Mouse (Mus musculus) heart, postnatal 0 days (tissue): Measurements from ENCODE around the gene Angptl2. TPM values are rescaled to one million over a fixed set of nuclear protein-coding genes. Genes with fewer than 3 reads are reported as not detected.
"Not testable (repeated sequence)": the region's sequence is repeated elsewhere in the genome, so short reads cannot be mapped to it uniquely, and the experiment has no call there.

Experiments
- ATAC-seq: fragments of 200-750 bp; cut with Nextera tagmentation; 2 replicates; pipeline ENCODE4 v1.8.0; 2017; ENCODE audit warnings: low read depth, moderate number of reproducible peaks, moderate library complexity; ENCODE audit not compliant: insufficient read depth
- DNase-seq: peaks from one replicate; pipeline ENCODE4 v3.0.0-alpha.2; 2016; ENCODE audit warnings: low spot score
- H3K27ac ChIP-seq: fragments of 300-500 bp; sonication (generic); 2 replicates; pipeline ENCODE4 v1.5.1; 2014; ENCODE audit warnings: low read depth, mild to moderate bottlenecking
- H3K27me3 ChIP-seq: fragments of 300-500 bp; sonication (generic); 2 replicates; pipeline ENCODE4 v1.6.1; 2014; ENCODE audit warnings: low read length, mixed read lengths; ENCODE audit not compliant: control insufficient read depth, insufficient read depth
- H3K36me3 ChIP-seq: fragments of 300-500 bp; sonication (generic); replicated peaks from 2 replicates; pipeline ENCODE4 v1.6.1; 2014; ENCODE audit warnings: low read length, mixed read lengths; ENCODE audit not compliant: control insufficient read depth, insufficient read depth
- H3K4me1 ChIP-seq: fragments of 300-500 bp; sonication (generic); 2 replicates; pipeline ENCODE4 v1.6.1; 2014; ENCODE audit warnings: antibody characterized with exemption; ENCODE audit not compliant: control insufficient read depth, insufficient read depth
- H3K4me2 ChIP-seq: fragments of 300-500 bp; sonication (generic); 2 replicates; pipeline ENCODE4 v1.6.1; 2014; ENCODE audit warnings: low read depth, mild to moderate bottlenecking, low read length, moderate library complexity
- H3K4me3 ChIP-seq: fragments of 300-500 bp; sonication (generic); 2 replicates; pipeline ENCODE4 v1.5.1; 2014; ENCODE audit warnings: low read depth, low read length
- H3K9ac ChIP-seq: fragments of 300-500 bp; sonication (generic); replicated peaks from 2 replicates; pipeline ENCODE4 v1.6.1; 2014; ENCODE audit warnings: low read depth, low read length, mixed read lengths
- H3K9me3 ChIP-seq: fragments of 300-500 bp; sonication (generic); replicated peaks from 2 replicates; pipeline ENCODE4 v1.6.1; 2016; ENCODE audit warnings: low read length; ENCODE audit not compliant: control insufficient read depth
- CTCF ChIP-seq: IDR thresholded peaks from 2 replicates; pipeline ENCODE4 v1.5.1; 2016; ENCODE audit warnings: antibody characterized with exemption, control low read depth, low read depth
- EP300 ChIP-seq: IDR thresholded peaks from 2 replicates; pipeline ENCODE4 v1.6.1; 2016; ENCODE audit warnings: antibody characterized with exemption, low read depth
- WGBS: fragments of 180-500 bp; shearing (Covaris S2); extraction: QIAGEN DNeasy Blood & Tissue Kit; methylation state at CpG from one replicate; pipeline ENCODE4 v1.1.7; 2014; 5-methylcytosine and 5-hydroxymethylcytosine counted together
- polyA plus RNA-seq: library from polyadenylated mRNA; unstranded; fragments of >200 nt; fragmentation: Nextera tagmentation; extraction: Ambion mirVana; gene quantifications from 2 replicates; pipeline ENCODE4 v1.2.1, GENCODE M21; 2015
- total RNA-seq: library from RNA; depleted of rRNA; stranded (reverse); fragments of >200 nt; gene quantifications from 2 replicates; pipeline ENCODE4 v1.2.3, GENCODE M21; 2014; ENCODE audit warnings: low replicate concordance

The Angptl2 gene
- total and polyA plus RNA-seq, 2 experiments from 2014 or later = 66.5 to 124 TPM

- Histone ChIP-seq H3K4me3 (no peak overlapping the region), H3K27me3 (no peaks in the 10 kb centered on the region), H3K27ac (peak overlapping the region; percentile 65), H3K4me1 (peaks cover 73% of the 10 kb centered on the region), H3K9me3 (no peaks in the 10 kb centered on the region), H3K9ac (0 out of 2 replicates have a peak overlapping the region, but pooled peaks have one; percentile 28), H3K4me2 (no peak overlapping the region), H3K36me3 (no peaks in the 10 kb centered on the region)
- peak; percentile 31 for ATAC-seq
- WGBS = 32% methylated on average over 6 of the region's 6 CpGs
- DNase-seq = peak; percentile 54
- TF ChIP-seq CTCF (no peak), EP300 (0 out of 2 replicates have a peak, but pooled peaks have one; percentile 15)
Observed at GRCm38 (mm10) chr2:33203284-33203683, 12.6 kb upstream of the Angptl2 start.

- TF ChIP-seq CTCF = no peak
- no peak for TF ChIP-seq EP300
- H3K27me3 ChIP-seq = no peaks in the 10 kb centered on the region
- DNase-seq = peak; percentile 77
- 18% methylated on average over 5 of the region's 5 CpGs for WGBS
- no peak overlapping the region for H3K9ac ChIP-seq
- peak overlapping the region; percentile 83 for H3K27ac ChIP-seq
- H3K4me1 ChIP-seq = peaks cover 71% of the 10 kb centered on the region
- H3K4me2 ChIP-seq = no peak overlapping the region
- ATAC-seq = peak; percentile 60
- no peak overlapping the region for H3K4me3 ChIP-seq
- no peaks in the 10 kb centered on the region for H3K9me3 ChIP-seq
- no peaks in the 10 kb centered on the region for H3K36me3 ChIP-seq
Observed at GRCm38 (mm10) chr2:33204980-33205379, 10.9 kb upstream of the Angptl2 start.

GRCm38 (mm10) chr2:33205939-33206525 lies 9.8 kb upstream of the Angptl2 start:
- ATAC-seq = no peak
- WGBS = 66% methylated on average over 14 of the region's 14 CpGs

GRCm38 (mm10) chr2:33207069-33207468 lies 8.8 kb upstream of the Angptl2 start:
- H3K4me1 ChIP-seq = peaks cover 52% of the 10 kb centered on the region
- no peak overlapping the region for H3K4me2 ChIP-seq
- TF ChIP-seq EP300 = no peak
- TF ChIP-seq CTCF = no peak
- 15% methylated on average over 4 of the region's 4 CpGs for WGBS
- DNase-seq = no peak
- H3K9ac ChIP-seq = peak overlapping the region; percentile 1; the same call in 1 of the 2 replicates
- 0 out of 2 replicates have a peak, but pooled peaks have one; percentile 36 for ATAC-seq
- no peaks in the 10 kb centered on the region for H3K9me3 ChIP-seq
- H3K4me3 ChIP-seq = no peak overlapping the region
- H3K36me3 ChIP-seq = no peaks in the 10 kb centered on the region
- peak overlapping the region; percentile 67; the same call in 1 of the 2 replicates for H3K27ac ChIP-seq
- H3K27me3 ChIP-seq = no peaks in the 10 kb centered on the region

More at GRCm38 (mm10) chr2:33205939-33206525, 9.8 kb upstream of the Angptl2 start:
- Histone ChIP-seq H3K9me3 (no peaks in the 10 kb centered on the region), H3K27ac (peak overlapping the region; percentile 83; the same call in 1 of the 2 replicates), H3K4me1 (peaks cover 61% of the 10 kb centered on the region), H3K9ac (no peak overlapping the region), H3K4me2 (no peak overlapping the region), H3K4me3 (no peak overlapping the region), H3K36me3 (no peaks in the 10 kb centered on the region), H3K27me3 (no peaks in the 10 kb centered on the region)
- TF ChIP-seq EP300 (no peak), CTCF (no peak)
- no peak for DNase-seq

GRCm38 (mm10) chr2:33208134-33208533 lies 7.7 kb upstream of the Angptl2 start:
- DNase-seq = no peak
- Histone ChIP-seq H3K4me2 (no peak overlapping the region), H3K36me3 (no peaks in the 10 kb centered on the region), H3K4me1 (peaks cover 41% of the 10 kb centered on the region), H3K9me3 (no peaks in the 10 kb centered on the region), H3K27me3 (no peaks in the 10 kb centered on the region), H3K4me3 (no peak overlapping the region), H3K9ac (no peak overlapping the region), H3K27ac (no peak overlapping the region)
- 53% methylated on average over 5 of the region's 5 CpGs for WGBS
- TF ChIP-seq EP300 = no peak
- no peak for TF ChIP-seq CTCF
- no peak for ATAC-seq

- 75% methylated on average over 2 of the region's 2 CpGs for WGBS
- ATAC-seq = no peak
Observed at GRCm38 (mm10) chr2:33210841-33211240, 5.0 kb upstream of the Angptl2 start.

GRCm38 (mm10) chr2:33211263-33211662 lies 4.6 kb upstream of the Angptl2 start:
- not testable (repeated sequence) for DNase-seq, H3K36me3 ChIP-seq, H3K4me3 ChIP-seq, H3K9me3 ChIP-seq, H3K4me2 ChIP-seq, ATAC-seq, H3K27me3 ChIP-seq, H3K27ac ChIP-seq, H3K9ac ChIP-seq
- H3K4me1 ChIP-seq = peaks cover 14% of the 10 kb centered on the region
- WGBS = 85% methylated on average over 11 of the region's 11 CpGs

More at GRCm38 (mm10) chr2:33210841-33211240, 5.0 kb upstream of the Angptl2 start:
- Histone ChIP-seq H3K4me1 (peaks cover 18% of the 10 kb centered on the region), H3K9me3 (no peaks in the 10 kb centered on the region), H3K27me3 (no peaks in the 10 kb centered on the region), H3K9ac (no peak overlapping the region), H3K36me3 (no peaks in the 10 kb centered on the region), H3K27ac (no peak overlapping the region), H3K4me2 (no peak overlapping the region), H3K4me3 (no peak overlapping the region)
- no peak for DNase-seq
- TF ChIP-seq EP300 (no peak), CTCF (no peak)
